Mouse (Mus musculus): ENCODE data around the gene Sirt1.

DNA sequence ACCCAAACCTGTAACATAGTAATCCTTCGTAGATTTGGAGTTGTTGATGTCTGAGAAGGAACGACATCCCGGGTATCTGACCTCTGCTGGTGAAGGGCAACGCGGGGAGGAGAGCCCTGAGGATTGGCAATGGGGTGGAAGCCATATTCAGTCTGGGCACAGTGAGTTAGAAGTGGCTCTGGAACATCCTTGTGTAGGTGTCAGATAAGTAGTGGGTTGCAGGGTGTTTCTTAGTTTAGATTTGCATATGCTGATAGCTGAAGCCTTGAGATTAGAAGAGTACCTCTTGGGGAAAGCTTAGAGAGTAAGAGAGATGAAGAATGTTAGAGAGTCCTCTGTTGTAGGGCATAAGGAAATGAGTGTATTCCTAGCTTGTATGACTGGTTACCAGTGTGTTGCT lies 108.6 kb downstream of the Sirt1 start:
- TF ChIP-seq EP300 (IDR thresholded peaks at IDR 0.05; ENCODE audit: low read depth) (peak; percentile 87), CTCF (IDR thresholded peaks at IDR 0.05; ENCODE audit: low read depth) (peak; percentile 37)
